Mouse (Mus musculus): ENCODE data around the gene Lrp6.

DNA sequence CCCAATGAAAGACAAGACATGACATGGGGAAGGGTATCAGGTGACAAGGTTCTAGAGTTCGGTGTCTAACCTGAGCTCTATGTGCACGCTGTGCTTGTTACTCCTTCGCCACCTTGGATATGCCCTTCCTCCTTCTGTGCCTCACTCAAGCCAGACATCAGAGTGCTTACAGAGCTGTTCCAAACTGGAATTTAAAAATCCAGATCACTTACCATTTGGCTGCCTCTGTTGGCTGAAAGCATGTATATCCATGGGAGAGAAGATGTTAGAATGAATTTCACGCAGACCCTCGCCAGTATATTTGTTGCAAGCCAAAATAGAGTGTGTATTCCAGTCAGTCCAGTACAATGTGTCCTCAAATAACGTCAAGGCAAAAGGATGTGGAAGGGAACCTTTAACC is 53.8 kb downstream of the Lrp6 start:
- no peak for TF ChIP-seq CTCF (IDR thresholded peaks at IDR 0.05; ENCODE audit: control insufficient read depth, insufficient read depth, insufficient replicate concordance, low read depth, low read length)
- no peak for TF ChIP-seq POLR2A (IDR thresholded peaks at IDR 0.05; ENCODE audit: control insufficient read depth, low read depth, low read length)
